Mouse (Mus musculus): ENCODE data around the gene Ell3. TPM values are rescaled to one million over a fixed set of nuclear protein-coding genes. Genes with fewer than 3 reads are reported as not detected.
A peak's percentile ranks its signal among the peaks of the same experiment; 100 is the strongest.

The Ell3 gene
- polyA plus RNA-seq, 1 experiment: 18.1 TPM

GRCm38 (mm10) chr2:121448739-121449535 is 4.9 kb upstream of the Ell3 start, which contains the start of gene Serf2:
TSS of gene Serf2 (plus strand) at chr2:121449195.
- TF ChIP-seq CTCF (IDR thresholded peaks at IDR 0.05; ENCODE audit: low read depth, low read length) (no peak), EP300 (IDR thresholded peaks at IDR 0.05; ENCODE audit: insufficient read depth, low read depth, low read length) (0 out of 2 replicates have a peak, but pooled peaks have one; percentile 29), POLR2A (IDR thresholded peaks at IDR 0.05; ENCODE audit: insufficient read depth, low read length) (peak; percentile 93)
- Histone ChIP-seq H3K4me3 (ENCODE audit: low read depth, low read length) (peak within 1 kb of the TSS; percentile 83), H3K9me3 (replicated peaks; ENCODE audit: control insufficient read depth, insufficient read depth, low read length, poor library complexity, severe bottlenecking) (no peaks in the 10 kb centered on the region), H3K9ac (ENCODE audit: low read depth, poor library complexity, severe bottlenecking) (peak within 1 kb of the TSS; percentile 87), H3K27me3 (ENCODE audit: control insufficient read depth, insufficient read depth, low read length, poor library complexity, severe bottlenecking) (no peaks in the 10 kb centered on the region), H3K36me3 (ENCODE audit: control insufficient read depth, insufficient read depth, low read length, poor library complexity, severe bottlenecking) (peaks cover 20% of the 10 kb centered on the region), H3K4me1 (ENCODE audit: control insufficient read depth, insufficient read depth, low read length) (peaks cover 2% of the 10 kb centered on the region), H3K27ac (ENCODE audit: insufficient read depth, low read length) (peak within 1 kb of the TSS; percentile 93)

- Histone ChIP-seq H3K4me3 (ENCODE audit: low read depth, low read length) (no peak overlapping the region), H3K4me1 (ENCODE audit: control insufficient read depth, insufficient read depth, low read length) (no peaks in the 10 kb centered on the region), H3K27me3 (ENCODE audit: control insufficient read depth, insufficient read depth, low read length, poor library complexity, severe bottlenecking) (no peaks in the 10 kb centered on the region), H3K36me3 (ENCODE audit: control insufficient read depth, insufficient read depth, low read length, poor library complexity, severe bottlenecking) (peaks cover 16% of the 10 kb centered on the region), H3K9ac (ENCODE audit: low read depth, poor library complexity, severe bottlenecking) (peak overlapping the region; percentile 82), H3K27ac (ENCODE audit: insufficient read depth, low read length) (peak overlapping the region; percentile 93), H3K9me3 (replicated peaks; ENCODE audit: control insufficient read depth, insufficient read depth, low read length, poor library complexity, severe bottlenecking) (no peaks in the 10 kb centered on the region)
- TF ChIP-seq POLR2A (IDR thresholded peaks at IDR 0.05; ENCODE audit: insufficient read depth, low read length) (no peak), CTCF (IDR thresholded peaks at IDR 0.05; ENCODE audit: low read depth, low read length) (no peak), EP300 (IDR thresholded peaks at IDR 0.05; ENCODE audit: insufficient read depth, low read depth, low read length) (no peak)
Observed at GRCm38 (mm10) chr2:121448136-121448535, 4.1 kb upstream of the Ell3 start.

GRCm38 (mm10) chr2:121447006-121447405 is 2.9 kb upstream of the Ell3 start:
- no peaks in the 10 kb centered on the region for H3K27me3 ChIP-seq (ENCODE audit: control insufficient read depth, insufficient read depth, low read length, poor library complexity, severe bottlenecking)
- H3K27ac ChIP-seq (ENCODE audit: insufficient read depth, low read length): no peak overlapping the region
- H3K4me3 ChIP-seq (ENCODE audit: low read depth, low read length): no peak overlapping the region
- H3K9me3 ChIP-seq (replicated peaks; ENCODE audit: control insufficient read depth, insufficient read depth, low read length, poor library complexity, severe bottlenecking): no peaks in the 10 kb centered on the region
- no peaks in the 10 kb centered on the region for H3K4me1 ChIP-seq (ENCODE audit: control insufficient read depth, insufficient read depth, low read length)
- no peak for TF ChIP-seq CTCF (IDR thresholded peaks at IDR 0.05; ENCODE audit: low read depth, low read length)
- no peak for TF ChIP-seq EP300 (IDR thresholded peaks at IDR 0.05; ENCODE audit: insufficient read depth, low read depth, low read length)
- no peak for TF ChIP-seq POLR2A (IDR thresholded peaks at IDR 0.05; ENCODE audit: insufficient read depth, low read length)
- peaks cover 9% of the 10 kb centered on the region for H3K36me3 ChIP-seq (ENCODE audit: control insufficient read depth, insufficient read depth, low read length, poor library complexity, severe bottlenecking)
- no peak overlapping the region for H3K9ac ChIP-seq (ENCODE audit: low read depth, poor library complexity, severe bottlenecking)

- Histone ChIP-seq H3K4me1 (ENCODE audit: control insufficient read depth, insufficient read depth, low read length) (no peaks in the 10 kb centered on the region), H3K27ac (ENCODE audit: insufficient read depth, low read length) (no peak overlapping the region), H3K36me3 (ENCODE audit: control insufficient read depth, insufficient read depth, low read length, poor library complexity, severe bottlenecking) (peaks cover 6% of the 10 kb centered on the region), H3K4me3 (ENCODE audit: low read depth, low read length) (no peak overlapping the region), H3K27me3 (ENCODE audit: control insufficient read depth, insufficient read depth, low read length, poor library complexity, severe bottlenecking) (no peaks in the 10 kb centered on the region), H3K9me3 (replicated peaks; ENCODE audit: control insufficient read depth, insufficient read depth, low read length, poor library complexity, severe bottlenecking) (no peaks in the 10 kb centered on the region), H3K9ac (ENCODE audit: low read depth, poor library complexity, severe bottlenecking) (no peak overlapping the region)
- TF ChIP-seq CTCF (IDR thresholded peaks at IDR 0.05; ENCODE audit: low read depth, low read length) (no peak), EP300 (IDR thresholded peaks at IDR 0.05; ENCODE audit: insufficient read depth, low read depth, low read length) (no peak), POLR2A (IDR thresholded peaks at IDR 0.05; ENCODE audit: insufficient read depth, low read length) (no peak)
Observed at GRCm38 (mm10) chr2:121446506-121446905, 2.4 kb upstream of the Ell3 start.

GRCm38 (mm10) chr2:121445117-121445516 is 1.0 kb upstream of the Ell3 start:
- Histone ChIP-seq H3K9me3 (replicated peaks; ENCODE audit: control insufficient read depth, insufficient read depth, low read length, poor library complexity, severe bottlenecking) (no peaks in the 10 kb centered on the region), H3K9ac (ENCODE audit: low read depth, poor library complexity, severe bottlenecking) (no peak overlapping the region), H3K27ac (ENCODE audit: insufficient read depth, low read length) (no peak overlapping the region), H3K27me3 (ENCODE audit: control insufficient read depth, insufficient read depth, low read length, poor library complexity, severe bottlenecking) (no peaks in the 10 kb centered on the region), H3K4me1 (ENCODE audit: control insufficient read depth, insufficient read depth, low read length) (no peaks in the 10 kb centered on the region), H3K4me3 (ENCODE audit: low read depth, low read length) (no peak overlapping the region), H3K36me3 (ENCODE audit: control insufficient read depth, insufficient read depth, low read length, poor library complexity, severe bottlenecking) (no peaks in the 10 kb centered on the region)
- TF ChIP-seq POLR2A (IDR thresholded peaks at IDR 0.05; ENCODE audit: insufficient read depth, low read length): no peak

GRCm38 (mm10) chr2:121443068-121443349 is 1.1 kb downstream of the Ell3 start:
- TF ChIP-seq POLR2A (IDR thresholded peaks at IDR 0.05; ENCODE audit: insufficient read depth, low read length) (no peak), CTCF (IDR thresholded peaks at IDR 0.05; ENCODE audit: low read depth, low read length) (no peak), EP300 (IDR thresholded peaks at IDR 0.05; ENCODE audit: insufficient read depth, low read depth, low read length) (no peak)
- Histone ChIP-seq H3K27me3 (ENCODE audit: control insufficient read depth, insufficient read depth, low read length, poor library complexity, severe bottlenecking) (no peaks in the 10 kb centered on the region), H3K36me3 (ENCODE audit: control insufficient read depth, insufficient read depth, low read length, poor library complexity, severe bottlenecking) (peaks cover 14% of the 10 kb centered on the region), H3K27ac (ENCODE audit: insufficient read depth, low read length) (0 out of 2 replicates have a peak overlapping the region, but pooled peaks have one; percentile 30), H3K4me1 (ENCODE audit: control insufficient read depth, insufficient read depth, low read length) (no peaks in the 10 kb centered on the region), H3K9me3 (replicated peaks; ENCODE audit: control insufficient read depth, insufficient read depth, low read length, poor library complexity, severe bottlenecking) (no peaks in the 10 kb centered on the region), H3K9ac (ENCODE audit: low read depth, poor library complexity, severe bottlenecking) (peak overlapping the region; percentile 58), H3K4me3 (ENCODE audit: low read depth, low read length) (peak overlapping the region; percentile 63)

All from ES-Bruce4 (cell line).